Mouse (Mus musculus) cerebellum, adult 2 months (tissue): ENCODE measurements around the gene Gm13288. TPM values are rescaled to one million over a fixed set of nuclear protein-coding genes. Genes with fewer than 3 reads are reported as not detected.
"Not testable (repeated sequence)": the region's sequence is repeated elsewhere in the genome, so short reads cannot be mapped to it uniquely, and the experiment has no call there.

Experiments used
- DNase-seq, 2 experiments: peaks; one replicate each; pipeline ENCODE4 v3.0.0; 2021
- H3K27ac ChIP-seq: fragments of 200-500 bp; 2 replicates; pipeline ENCODE4 v1.5.1; 2012; ENCODE audit warnings: low read length, control low read depth, inconsistent platforms; ENCODE audit not compliant: insufficient read depth
- H3K27me3 ChIP-seq: fragments of 200-500 bp; 2 replicates; pipeline ENCODE4 v1.6.1; 2012; ENCODE audit warnings: inconsistent platforms, mild to moderate bottlenecking, low read length, moderate library complexity; ENCODE audit not compliant: control insufficient read depth, insufficient read depth
- H3K4me1 ChIP-seq: fragments of 200-500 bp; 2 replicates; pipeline ENCODE4 v1.6.1; 2011; ENCODE audit warnings: low read length; ENCODE audit not compliant: control insufficient read depth, insufficient read depth
- H3K4me3 ChIP-seq: fragments of 200-500 bp; replicated peaks from 2 replicates; pipeline ENCODE3; 2011; ENCODE audit warnings: mild to moderate bottlenecking, low read depth, low read length, control low read depth; ENCODE audit not compliant: insufficient read depth
- CTCF ChIP-seq: fragments of 200-500 bp; IDR thresholded peaks from 2 replicates; pipeline ENCODE4 v1.5.1; 2011; ENCODE audit warnings: low read depth, mild to moderate bottlenecking, control low read depth, low read length, moderate library complexity, borderline replicate concordance; ENCODE audit not compliant: insufficient read depth
- POLR2A ChIP-seq: fragments of 200-500 bp; IDR thresholded peaks from 2 replicates; pipeline ENCODE4 v1.6.1; 2011; ENCODE audit warnings: low read length, control low read depth, borderline replicate concordance; ENCODE audit not compliant: insufficient read depth
- WGBS: fragments of 180-500 bp; shearing (Covaris S2); methylation state at CpG from one replicate; pipeline ENCODE4 v1.1.7; 2018; 5-methylcytosine and 5-hydroxymethylcytosine counted together
- polyA plus RNA-seq: library from polyadenylated mRNA; depleted of rRNA; stranded (reverse); fragments of >200 nt; gene quantifications from 2 replicates; pipeline ENCODE4 v1.2.3, GENCODE M21; 2012; rRNA removed

Gm13288 gene
- polyA plus RNA-seq = not detected in 2 replicates

DNA sequence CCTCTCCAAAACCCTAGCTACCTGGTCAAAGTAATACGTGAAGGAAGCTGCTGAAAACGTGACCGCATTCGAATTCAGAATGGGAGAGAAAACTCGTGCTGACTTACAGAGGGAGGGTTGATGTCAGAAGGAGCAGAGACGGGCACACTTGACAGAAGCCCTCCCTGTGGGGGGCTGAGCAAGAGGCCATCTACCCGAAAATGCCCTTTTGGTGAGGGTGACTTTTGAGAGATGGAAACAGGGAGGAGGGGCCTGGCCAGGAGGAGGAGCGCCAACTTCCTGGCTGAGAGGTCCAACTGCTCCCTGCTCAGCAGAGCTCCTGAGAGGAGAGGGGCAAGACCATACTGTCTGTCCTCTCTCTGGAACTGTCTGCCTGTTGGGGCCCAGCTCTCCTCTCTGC is at the start of gene Gm13288:
Gm13288 (plus strand) TSS at position 301 of the 400 bp plus-strand sequence.
- WGBS = no CpG with 5 or more reads among the region's 8 CpGs
- not testable (repeated sequence) for H3K4me3 ChIP-seq

DNA sequence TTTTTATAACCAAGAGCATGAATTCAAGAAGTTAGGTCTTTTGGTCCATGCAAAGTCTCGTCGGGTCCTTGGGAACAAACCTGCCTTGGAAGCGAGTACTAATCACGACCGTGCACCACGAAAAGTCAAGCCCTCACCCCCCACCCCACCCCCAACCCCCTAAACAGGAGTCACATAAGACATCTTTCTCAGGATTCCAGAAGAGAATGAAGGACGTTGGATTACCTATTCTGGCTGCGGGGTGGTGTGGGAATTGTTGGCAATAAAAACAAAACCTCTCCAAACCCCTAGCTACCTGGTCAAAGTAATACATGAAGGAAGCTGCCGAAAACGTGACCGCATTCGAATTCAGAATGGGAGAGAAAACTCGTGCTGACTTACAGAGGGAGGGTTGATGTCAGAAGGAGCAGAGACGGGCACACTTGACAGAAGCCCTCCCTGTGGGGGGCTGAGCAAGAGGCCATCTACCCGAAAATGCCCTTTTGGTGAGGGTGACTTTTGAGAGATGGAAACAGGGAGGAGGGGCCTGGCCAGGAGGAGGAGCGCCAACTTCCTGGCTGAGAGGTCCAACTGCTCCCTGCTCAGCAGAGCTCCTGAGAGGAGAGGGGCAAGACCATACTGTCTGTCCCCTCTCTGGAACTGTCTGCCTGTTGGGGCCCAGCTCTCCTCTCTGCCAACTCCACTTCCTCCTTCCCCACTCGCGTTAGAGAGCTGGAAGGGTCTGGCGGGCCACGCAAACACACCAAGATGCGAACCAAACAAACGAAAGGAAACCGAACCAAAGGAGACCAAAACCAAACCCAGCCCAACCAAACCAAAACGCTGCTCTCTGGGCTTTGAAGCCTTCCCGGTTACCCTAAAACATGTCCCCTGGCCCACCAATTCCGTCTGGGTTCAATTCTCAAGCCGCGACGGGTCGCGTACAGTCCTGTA is 48.5 kb upstream of the Gm13288 start:
- H3K27me3 ChIP-seq, H3K4me1 ChIP-seq: not testable (repeated sequence)
- peak overlapping the region; percentile 41; the same call in 1 of the 2 replicates for H3K27ac ChIP-seq
- peak; percentile 17 to 25 for DNase-seq
- peak overlapping the region; percentile 70 for H3K4me3 ChIP-seq
- 9% methylated on average over 28 of the region's 31 CpGs for WGBS

More for the DNA sequence above, at the start of gene Gm13288:
- not testable (repeated sequence) for H3K27ac ChIP-seq, H3K27me3 ChIP-seq, H3K4me1 ChIP-seq, DNase-seq

DNA sequence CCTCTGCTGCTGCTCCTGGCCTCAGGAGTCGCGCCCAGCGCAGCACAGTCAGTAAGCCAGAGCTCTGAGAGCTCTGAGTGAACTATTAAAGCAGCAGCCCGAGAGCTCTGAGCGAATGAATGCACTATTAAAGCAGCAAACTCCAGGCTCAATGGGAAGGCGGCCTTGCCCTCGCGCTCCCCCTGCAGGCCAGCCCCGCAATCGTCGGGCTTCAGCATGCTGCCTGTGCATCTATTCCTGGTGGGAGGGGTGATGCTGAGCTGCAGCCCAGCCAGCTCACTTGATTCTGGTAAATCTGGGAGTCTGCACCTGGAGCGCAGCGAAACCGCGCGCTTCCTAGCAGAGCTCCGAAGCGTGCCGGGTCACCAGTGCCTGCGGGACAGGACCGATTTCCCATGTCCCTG is 47.7 kb upstream of the Gm13288 start:
- not testable (repeated sequence) for H3K4me1 ChIP-seq, H3K27me3 ChIP-seq, H3K27ac ChIP-seq
- TF ChIP-seq CTCF = peak; percentile 70
- peak; percentile 20; the same call in 1 of the 2 replicates for TF ChIP-seq POLR2A
- H3K4me3 ChIP-seq = peak overlapping the region; percentile 70
- DNase-seq = peak; percentile 89 to 94
- 0% methylated on average over 21 of the region's 21 CpGs for WGBS

DNA sequence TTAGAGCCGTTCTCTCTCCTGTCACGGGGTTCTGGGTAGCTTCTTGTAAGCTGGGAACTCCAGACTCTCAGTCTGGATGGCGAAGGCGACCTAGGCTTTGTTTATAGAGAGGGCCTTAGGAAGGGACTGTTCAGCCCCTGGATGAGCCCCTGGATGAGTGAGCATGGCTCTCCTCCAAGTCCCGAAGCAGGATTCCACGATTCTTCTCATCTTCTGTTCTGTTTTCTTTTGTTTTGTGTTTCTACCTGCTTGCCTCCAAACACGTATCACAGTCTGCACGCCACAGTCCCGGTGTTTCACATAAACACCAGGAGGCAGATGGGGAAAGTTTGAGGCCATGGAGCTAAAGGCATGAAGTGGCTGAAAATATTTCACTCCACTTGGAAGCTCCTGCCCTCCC is 46.6 kb upstream of the Gm13288 start:
- 91% methylated on average over 9 of the region's 9 CpGs for WGBS
- H3K4me3 ChIP-seq, H3K27ac ChIP-seq, H3K27me3 ChIP-seq, H3K4me1 ChIP-seq, DNase-seq: not testable (repeated sequence)

DNA sequence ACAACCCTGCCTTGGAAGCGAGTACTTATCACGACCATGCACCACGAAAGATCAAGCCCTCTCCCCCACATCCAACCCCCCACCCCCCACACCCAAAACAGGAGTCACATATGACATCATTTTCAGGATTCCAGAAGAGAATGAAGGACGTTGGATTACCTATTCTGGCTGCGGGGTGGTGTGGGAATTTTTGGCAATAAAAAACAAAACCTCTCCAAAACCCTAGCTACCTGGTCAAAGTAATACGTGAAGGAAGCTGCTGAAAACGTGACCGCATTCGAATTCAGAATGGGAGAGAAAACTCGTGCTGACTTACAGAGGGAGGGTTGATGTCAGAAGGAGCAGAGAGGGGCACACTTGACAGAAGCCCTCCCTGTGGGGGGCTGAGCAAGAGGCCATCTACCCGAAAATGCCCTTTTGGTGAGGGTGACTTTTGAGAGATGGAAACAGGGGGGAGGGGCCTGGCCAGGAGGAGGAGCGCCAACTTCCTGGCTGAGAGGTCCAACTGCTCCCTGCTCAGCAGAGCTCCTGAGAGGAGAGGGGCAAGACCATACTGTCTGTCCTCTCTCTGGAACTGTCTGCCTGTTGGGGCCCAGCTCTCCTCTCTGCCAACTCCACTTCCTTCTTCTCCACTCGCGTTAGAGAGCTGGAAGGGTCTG is 45.6 kb upstream of the Gm13288 start, which contains the start of gene Gm13283:
Gm13283 (plus strand) TSS at position 510 of the 659 bp plus-strand sequence.
- WGBS = 24% methylated on average over 9 of the region's 14 CpGs
- H3K27me3 ChIP-seq, H3K4me3 ChIP-seq, H3K27ac ChIP-seq, H3K4me1 ChIP-seq: not testable (repeated sequence)
- peak; percentile 45 to 47 for DNase-seq

DNA sequence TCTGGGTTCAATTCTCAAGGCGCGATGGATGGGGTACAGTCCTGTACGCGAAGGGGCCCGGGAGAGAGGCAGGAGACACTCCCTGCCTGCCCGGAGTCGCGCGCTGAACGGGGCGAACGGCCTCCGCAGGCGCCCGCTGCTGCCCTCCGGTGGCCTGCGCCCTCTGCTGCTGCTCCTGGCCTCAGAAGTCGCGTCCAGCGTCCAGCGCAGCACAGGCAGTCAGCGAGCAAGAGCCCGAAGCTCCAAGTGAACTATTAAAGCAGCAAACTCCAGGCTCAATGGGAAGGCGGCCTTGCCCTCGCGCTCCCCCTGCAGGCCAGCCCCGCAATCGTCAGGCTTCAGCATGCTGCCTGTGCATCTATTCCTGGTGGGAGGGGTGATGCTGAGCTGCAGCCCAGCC is 44.9 kb upstream of the Gm13288 start:
- H3K4me1 ChIP-seq, H3K27ac ChIP-seq: not testable (repeated sequence)
- under 1% methylated on average over 28 of the region's 28 CpGs for WGBS

DNA sequence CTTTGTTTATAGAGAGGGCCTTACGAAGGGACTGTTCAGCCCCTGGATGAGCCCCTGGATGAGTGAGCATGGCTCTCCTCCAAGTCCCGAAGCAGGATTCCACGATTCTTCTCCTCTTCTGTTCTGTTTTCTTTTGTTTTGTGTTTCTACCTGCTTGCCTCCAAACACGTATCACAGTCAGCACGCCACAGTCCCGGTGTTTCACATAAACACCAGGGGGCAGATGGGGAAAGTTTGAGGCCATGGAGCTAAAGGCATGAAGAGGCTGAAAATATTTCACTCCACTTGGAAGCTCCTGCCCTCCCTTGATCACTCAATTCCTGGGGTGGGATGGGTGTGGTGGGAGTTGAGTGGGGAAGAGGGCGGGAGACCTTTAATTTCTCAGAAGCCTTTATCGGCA is 43.6 kb upstream of the Gm13288 start:
- not testable (repeated sequence) for H3K27me3 ChIP-seq, H3K4me1 ChIP-seq, H3K4me3 ChIP-seq, H3K27ac ChIP-seq
- 72% methylated on average over 6 of the region's 8 CpGs for WGBS
- DNase-seq = peak; percentile 72 to 74

More for the DNA sequence above, 44.9 kb upstream of the Gm13288 start:
- H3K4me3 ChIP-seq, H3K27me3 ChIP-seq: not testable (repeated sequence)
- peak; percentile 74 to 79 for DNase-seq

DNA sequence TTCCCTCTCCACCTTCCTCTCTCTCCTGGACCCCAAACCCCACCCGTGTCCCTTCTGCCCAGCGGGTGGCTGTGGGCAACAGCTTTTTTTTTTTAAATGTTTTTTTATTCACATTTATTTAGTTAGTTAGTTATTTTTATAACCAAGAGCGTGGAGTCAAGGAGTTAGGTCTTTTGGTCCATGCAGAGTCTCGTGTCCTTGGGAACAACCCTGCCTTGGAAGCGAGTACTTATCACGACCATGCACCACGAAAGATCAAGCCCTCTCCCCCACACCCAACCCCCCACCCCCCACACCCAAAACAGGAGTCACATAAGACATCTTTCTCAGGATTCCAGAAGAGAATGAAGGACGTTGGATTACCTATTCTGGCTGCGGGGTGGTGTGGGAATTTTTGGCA is 43.0 kb upstream of the Gm13288 start:
- WGBS = 68% methylated on average over 9 of the region's 9 CpGs

More for the DNA sequence above, 43.0 kb upstream of the Gm13288 start:
- not testable (repeated sequence) for H3K27me3 ChIP-seq, H3K4me3 ChIP-seq, H3K4me1 ChIP-seq, H3K27ac ChIP-seq
- peak; percentile 34 to 37 for DNase-seq
